20 mouse cellular contexts compared by ENCODE assay signal in the genomic region with DNA sequence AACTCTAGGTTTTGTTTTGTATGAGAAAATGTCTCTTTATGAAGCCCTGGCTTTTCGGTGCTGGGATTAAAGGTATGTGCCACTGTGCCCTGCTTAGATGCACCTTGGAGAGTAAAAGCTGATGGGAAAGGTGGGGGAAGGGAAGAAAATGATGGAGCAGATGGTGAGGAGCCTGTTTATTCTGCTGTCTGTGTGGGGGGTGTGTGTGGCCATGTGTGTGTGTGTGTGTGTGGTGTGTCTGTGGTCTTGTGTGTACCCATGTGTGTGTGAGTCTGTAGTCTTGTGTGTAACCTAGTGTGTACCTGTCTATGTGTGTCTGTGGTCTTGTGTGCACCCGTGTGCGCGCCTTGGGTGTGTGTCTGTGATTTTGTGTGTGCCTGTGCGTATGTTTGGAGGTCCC. TPM values are rescaled to one million over a fixed set of nuclear protein-coding genes. Genes with fewer than 3 reads are reported as not detected.
DNase-seq lines count a peak whose midpoint lies in the region; ATAC-seq and TF ChIP-seq lines count a peak whose summit lies in the region.
"Had no signal": no experiment of that assay in that cellular context is flagged by ENCODE, and none has a peak within 500 bp of the region (broad histone marks: within the 10 kb centered on the region; RNA-seq: fewer than 3 reads in every experiment).

No protein-coding gene starts in this region.

- H3K4me3 ChIP-seq in forebrain, embryonic 14.5 days (ENCODE audit: low read depth, low read length), result no peak overlapping the region
- H3K4me3 ChIP-seq in forebrain, postnatal 0 days (ENCODE audit: low read depth, low read length), result no peak overlapping the region
- H3K4me3 ChIP-seq in MEL (ENCODE audit: control insufficient read depth in 1 of 2, insufficient read depth in 1 of 2, low read depth in 2 of 2, low read length in 2 of 2), result no peak overlapping the region
- no peak overlapping the region for H3K4me3 ChIP-seq in myocyte
- H3K4me3 ChIP-seq: embryonic facial prominence, embryonic 12.5 days; embryonic facial prominence, embryonic 15.5 days; forebrain, embryonic 15.5 days; heart, embryonic 10.5 days; hindbrain, embryonic 12.5 days; hindbrain, embryonic 15.5 days had no signal

- TF ChIP-seq POLR2A in MEL (IDR thresholded peaks at IDR 0.05; ENCODE audit: control insufficient read depth in 1 of 2, insufficient read depth in 1 of 2, low read depth in 1 of 2, low read length in 2 of 2, poor library complexity in 1 of 2) (no peak), myocyte (IDR thresholded peaks at IDR 0.05; ENCODE audit: insufficient read length, low read depth) (no peak)

- no peaks in the 10 kb centered on the region; the same call in 1 of the 2 replicates for H3K27me3 ChIP-seq in forebrain, embryonic 14.5 days (replicated peaks; ENCODE audit: control insufficient read depth, insufficient read depth, low read length)
- no peaks in the 10 kb centered on the region for H3K27me3 ChIP-seq in forebrain, postnatal 0 days (ENCODE audit: insufficient read depth, low read length)
- H3K27me3 ChIP-seq in MEL (ENCODE audit: control insufficient read depth in 1 of 2, insufficient read depth in 2 of 2, low read length in 2 of 2), result no peaks in the 10 kb centered on the region; a peak in 1 of 4 replicates
- peaks cover 3% of the 10 kb centered on the region for H3K27me3 ChIP-seq in myocyte (ENCODE audit: control insufficient read depth, insufficient read depth, insufficient read length)
- H3K27me3 ChIP-seq: embryonic facial prominence, embryonic 12.5 days; embryonic facial prominence, embryonic 15.5 days; forebrain, embryonic 15.5 days; hindbrain, embryonic 15.5 days; Patski had no signal

- WGBS in forebrain, embryonic 14.5 days, result 93% methylated on average over 5 of the region's 5 CpGs
- 93% methylated on average over 5 of the region's 5 CpGs for WGBS in forebrain, postnatal 0 days

- no peak for TF ChIP-seq CTCF in forebrain, postnatal 0 days (IDR thresholded peaks at IDR 0.05; ENCODE audit: low read depth)
- no peak for TF ChIP-seq CTCF in MEL (IDR thresholded peaks at IDR 0.05 in 2 of 3, conservative IDR thresholded peaks at IDR 0.05 in 1 of 3; ENCODE audit: control insufficient read depth in 1 of 3, insufficient read depth in 1 of 3, low read depth in 2 of 3, low read length in 3 of 3, poor library complexity in 1 of 3, severe bottlenecking in 1 of 3)

- 0 out of 2 replicates have a peak, but pooled peaks have one; percentile 22 for ATAC-seq in forebrain, embryonic 14.5 days
- ATAC-seq in forebrain, postnatal 0 days, result no peak
- ATAC-seq: CD4-positive, CD25-positive, alpha-beta regulatory T cell, adult 4 months; forebrain, embryonic 15.5 days; intestine, postnatal 0 days; Patski had no signal

- TF ChIP-seq RAD21 in MEL (IDR thresholded peaks at IDR 0.05; ENCODE audit: low read depth, low read length), result no peak

- no peak overlapping the region for H3ac ChIP-seq in myocyte (ENCODE audit: control insufficient read depth, insufficient read length)

- H3K79me2 ChIP-seq in MEL (ENCODE audit: control insufficient read depth, insufficient read depth, low read length, poor library complexity) (no peaks in the 10 kb centered on the region), myocyte (ENCODE audit: control insufficient read depth, insufficient read depth) (no peaks in the 10 kb centered on the region)

- no peak for TF ChIP-seq EP300 in MEL (IDR thresholded peaks at IDR 0.05; ENCODE audit: low read depth in 1 of 2, low read length in 2 of 2)

- DNase-seq in forebrain, embryonic 14.5 days (ENCODE audit: low spot score), result no peak
- no peak for DNase-seq in forebrain, postnatal 0 days
- no peak for DNase-seq in MEL (ENCODE audit: low read depth, low spot score)
- peak; percentile 46 for DNase-seq in brain, adult 2 months (ENCODE audit: low read depth, low spot score)
- DNase-seq in adrenal gland, adult 2 months, result no peak
- DNase-seq: adrenal gland, postnatal 14 days; cerebellum, adult 9-11 months; gastrocnemius, postnatal 14 days; heart, adult 11 months; kidney, adult 2 months had no signal

- 0 out of 2 replicates have a peak, but pooled peaks cover 6% of the 10 kb centered on the region for H3K4me1 ChIP-seq in forebrain, embryonic 14.5 days (ENCODE audit: control insufficient read depth, insufficient read depth, low read length)
- H3K4me1 ChIP-seq in forebrain, postnatal 0 days (ENCODE audit: insufficient read depth), result no peaks in the 10 kb centered on the region
- peaks cover 0 to 7% of the 10 kb centered on the region in 2 experiments; a peak in 2 of 4 replicates for H3K4me1 ChIP-seq in MEL (ENCODE audit: control insufficient read depth in 1 of 2, insufficient read depth in 2 of 2, low read length in 2 of 2)

- no peak overlapping the region for H3K27ac ChIP-seq in forebrain, embryonic 14.5 days (ENCODE audit: low read depth, low read length)
- H3K27ac ChIP-seq in forebrain, postnatal 0 days (ENCODE audit: low read depth, low read length), result no peak overlapping the region
- H3K27ac ChIP-seq in MEL (ENCODE audit: control insufficient read depth, low read depth, low read length), result peak overlapping the region; percentile 10; the same call in 1 of the 2 replicates
- H3K27ac ChIP-seq: embryonic facial prominence, embryonic 12.5 days; embryonic facial prominence, embryonic 15.5 days; forebrain, embryonic 15.5 days; heart, embryonic 10.5 days; hindbrain, embryonic 12.5 days; hindbrain, embryonic 15.5 days had no signal

- H3K9ac ChIP-seq in forebrain, embryonic 14.5 days (ENCODE audit: low read length), result no peak overlapping the region
- H3K9ac ChIP-seq in forebrain, postnatal 0 days, result no peak overlapping the region
- no peak overlapping the region for H3K9ac ChIP-seq in MEL (ENCODE audit: control insufficient read depth, low read depth, low read length, poor library complexity, severe bottlenecking)
- H3K9ac ChIP-seq: embryonic facial prominence, embryonic 12.5 days; embryonic facial prominence, embryonic 15.5 days; forebrain, embryonic 15.5 days; hindbrain, embryonic 12.5 days; hindbrain, embryonic 15.5 days had no signal

- no peak overlapping the region for H3K4me2 ChIP-seq in forebrain, embryonic 14.5 days (ENCODE audit: low read length)
- H3K4me2 ChIP-seq in forebrain, postnatal 0 days (ENCODE audit: low read depth), result no peak overlapping the region
- no peak overlapping the region for H3K4me2 ChIP-seq in myocyte (ENCODE audit: low read depth)
- H3K4me2 ChIP-seq: embryonic facial prominence, embryonic 12.5 days; embryonic facial prominence, embryonic 15.5 days; forebrain, embryonic 15.5 days; hindbrain, embryonic 12.5 days; hindbrain, embryonic 15.5 days had no signal

- peaks cover 30% of the 10 kb centered on the region for H3K36me3 ChIP-seq in forebrain, embryonic 14.5 days (ENCODE audit: control insufficient read depth, insufficient read depth, low read length)
- peaks cover 31% of the 10 kb centered on the region for H3K36me3 ChIP-seq in forebrain, postnatal 0 days (ENCODE audit: insufficient read depth)
- peaks cover 4 to 10% of the 10 kb centered on the region in 2 experiments for H3K36me3 ChIP-seq in MEL (ENCODE audit: control insufficient read depth in 1 of 2, insufficient read depth in 2 of 2, low read length in 2 of 2)
- H3K36me3 ChIP-seq in myocyte (ENCODE audit: control insufficient read depth, insufficient read depth), result peaks cover 22% of the 10 kb centered on the region

- H3K9me3 ChIP-seq in forebrain, embryonic 14.5 days (replicated peaks; ENCODE audit: control insufficient read depth, low read length), result no peaks in the 10 kb centered on the region
- H3K9me3 ChIP-seq in forebrain, postnatal 0 days (ENCODE audit: low read length), result no peaks in the 10 kb centered on the region
- no peaks in the 10 kb centered on the region for H3K9me3 ChIP-seq in MEL (replicated peaks; ENCODE audit: insufficient read depth, low read length)
- H3K9me3 ChIP-seq: embryonic facial prominence, embryonic 12.5 days; embryonic facial prominence, embryonic 15.5 days; forebrain, embryonic 15.5 days; hindbrain, embryonic 12.5 days; hindbrain, embryonic 15.5 days had no signal

TF ChIP-seq in MEL, 35 proteins besides CTCF, POLR2A, EP300 and RAD21:
- TF ChIP-seq CHD2 (IDR thresholded peaks at IDR 0.05; ENCODE audit: low read length), result no peak
- TF ChIP-seq USF2 (IDR thresholded peaks at IDR 0.05; ENCODE audit: borderline replicate concordance in 1 of 2, insufficient read depth in 1 of 2, low read depth in 1 of 2, low read length in 2 of 2), result no peak
- no peak for TF ChIP-seq MAZ (IDR thresholded peaks at IDR 0.05; ENCODE audit: low read depth, low read length)
- TF ChIP-seq MYB (IDR thresholded peaks at IDR 0.05; ENCODE audit: low read depth, low read length), result no peak
- no peak for TF ChIP-seq SMC3 (IDR thresholded peaks at IDR 0.05; ENCODE audit: low read depth, low read length)

TF ChIP-seq in myocyte, 11 proteins besides CTCF, POLR2A, EP300 and RAD21:
- TF ChIP-seq POLR2AphosphoS2 (IDR thresholded peaks at IDR 0.05; ENCODE audit: insufficient read length, low read depth) (peak; percentile 57), SRF (IDR thresholded peaks at IDR 0.05; ENCODE audit: control insufficient read depth, insufficient read length, low read depth) (no peak)

RNA-seq across cellular contexts. Expression of gene H3f3a, which starts 15.1 kb away (rescaled TPM):
- 4,992 and 5,015 TPM in 2 replicates for polyA plus RNA-seq in forebrain, embryonic 14.5 days (2014; fragmentation: Nextera tagmentation; extraction: Ambion mirVana)
- 3,418 and 3,587 TPM in 2 replicates for total RNA-seq in forebrain, postnatal 0 days (2014; rRNA removed)
- polyA plus RNA-seq in forebrain, postnatal 0 days (2015; fragmentation: Nextera tagmentation; extraction: Ambion mirVana), result 2,464 and 2,886 TPM in 2 replicates
- total RNA-seq in MEL (2012; rRNA removed), result 573 and 574 TPM in 2 replicates
- polyA plus RNA-seq in MEL (2012; ENCODE audit: insufficient read depth in 1 of 2, insufficient read length in 2 of 2, low read depth in 1 of 2, low replicate concordance in 2 of 2, missing spikeins in 1 of 2) (100 to 1,000 TPM; 265 to 903 TPM), myocyte (2012; fragmentation: generic; extraction: Trizol) (597 TPM)
- 100 to 1,000 TPM; 639 to 657 TPM for total RNA-seq in adrenal gland, adult 2 months (2021)
- polyA plus RNA-seq in adrenal gland, adult 2 months (2012; rRNA removed), result 103 and 113 TPM in 2 replicates

RNA-seq across cellular contexts. Expression of gene Sde2, which starts 52.3 kb away (rescaled TPM):
- polyA plus RNA-seq in forebrain, embryonic 14.5 days (2014; fragmentation: Nextera tagmentation; extraction: Ambion mirVana), result 22.7 and 25.5 TPM in 2 replicates
- 16.3 and 19.6 TPM in 2 replicates for total RNA-seq in forebrain, postnatal 0 days (2014; rRNA removed)
- polyA plus RNA-seq in forebrain, postnatal 0 days (2015; fragmentation: Nextera tagmentation; extraction: Ambion mirVana), result 17.8 and 24.8 TPM in 2 replicates
- 31.4 and 35.5 TPM in 2 replicates for total RNA-seq in MEL (2012; rRNA removed)
- polyA plus RNA-seq in MEL (2012; ENCODE audit: insufficient read depth in 1 of 2, insufficient read length in 2 of 2, low read depth in 1 of 2, low replicate concordance in 2 of 2, missing spikeins in 1 of 2) (10 to 100 TPM in 1 of 2 experiments, not detected in 1; 48.0 TPM), myocyte (2012; fragmentation: generic; extraction: Trizol) (15.3 TPM)
- 10 to 100 TPM; 19.6 to 21.3 TPM for total RNA-seq in adrenal gland, adult 2 months (2021)
- polyA plus RNA-seq in adrenal gland, adult 2 months (2012; rRNA removed), result 3.2 and 4.7 TPM in 2 replicates
